Mouse (Mus musculus) spleen, postnatal 36 days (tissue): Measurements from ENCODE around the gene Cdx2.

Experiments used
- DNase-seq, 2 experiments: peaks; one replicate each; pipeline ENCODE4 v3.0.0; 2022; ENCODE audit warnings: low spot score in 2 of 2, mixed read lengths in 1 of 2

Gene Cdx2

GRCm38 (mm10) chr5:147317321-147317720 is 10.3 kb upstream of the Cdx2 start:
- DNase-seq, result no peak

- no peak for DNase-seq
Observed at GRCm38 (mm10) chr5:147315432-147316075, 8.5 kb upstream of the Cdx2 start.

GRCm38 (mm10) chr5:147314646-147315431 is 7.8 kb upstream of the Cdx2 start:
- no peak for DNase-seq

- DNase-seq, result no peak
Observed at GRCm38 (mm10) chr5:147312830-147313685, 6.0 kb upstream of the Cdx2 start.

- DNase-seq, result no peak
Observed at GRCm38 (mm10) chr5:147309786-147310185, 2.7 kb upstream of the Cdx2 start.

GRCm38 (mm10) chr5:147308451-147308850 is 1.4 kb upstream of the Cdx2 start:
- no peak for DNase-seq

- DNase-seq, result no peak
Observed at GRCm38 (mm10) chr5:147307398-147307785, 322 bp upstream of the Cdx2 start.

GRCm38 (mm10) chr5:147305856-147306637 is 1.0 kb downstream of the Cdx2 start:
- DNase-seq, result no peak

GRCm38 (mm10) chr5:147305166-147305565 is 1.9 kb downstream of the Cdx2 start:
- DNase-seq, result no peak

- DNase-seq, result no peak
Observed at GRCm38 (mm10) chr5:147304276-147305155, 2.6 kb downstream of the Cdx2 start.

- no peak for DNase-seq
Observed at GRCm38 (mm10) chr5:147302746-147303400, 4.2 kb downstream of the Cdx2 start.

GRCm38 (mm10) chr5:147302141-147302540 is 4.9 kb downstream of the Cdx2 start:
- no peak for DNase-seq

- DNase-seq, result no peak
Observed at GRCm38 (mm10) chr5:147301781-147302070, 5.3 kb downstream of the Cdx2 start.

- DNase-seq, result no peak
Observed at GRCm38 (mm10) chr5:147300917-147301780, 5.9 kb downstream of the Cdx2 start.

- DNase-seq, result no peak
Observed at GRCm38 (mm10) chr5:147300001-147300363, 7.1 kb downstream of the Cdx2 start.

GRCm38 (mm10) chr5:147299255-147300000 is 7.6 kb downstream of the Cdx2 start:
- no peak for DNase-seq

- DNase-seq, result no peak
Observed at GRCm38 (mm10) chr5:147297249-147297648, 9.8 kb downstream of the Cdx2 start.

- DNase-seq, result no peak
Observed at GRCm38 (mm10) chr5:147294121-147294520, 12.9 kb downstream of the Cdx2 start.
